Mouse (Mus musculus) urinary bladder, postnatal 4 days (tissue): ENCODE data around the gene Tmod3.

Source experiments
- DNase-seq, 2 experiments: peaks; one replicate each; pipeline ENCODE4 v3.0.0; 2021 to 2022; ENCODE audit warnings: low spot score in 2 of 2

Tmod3 gene

DNA sequence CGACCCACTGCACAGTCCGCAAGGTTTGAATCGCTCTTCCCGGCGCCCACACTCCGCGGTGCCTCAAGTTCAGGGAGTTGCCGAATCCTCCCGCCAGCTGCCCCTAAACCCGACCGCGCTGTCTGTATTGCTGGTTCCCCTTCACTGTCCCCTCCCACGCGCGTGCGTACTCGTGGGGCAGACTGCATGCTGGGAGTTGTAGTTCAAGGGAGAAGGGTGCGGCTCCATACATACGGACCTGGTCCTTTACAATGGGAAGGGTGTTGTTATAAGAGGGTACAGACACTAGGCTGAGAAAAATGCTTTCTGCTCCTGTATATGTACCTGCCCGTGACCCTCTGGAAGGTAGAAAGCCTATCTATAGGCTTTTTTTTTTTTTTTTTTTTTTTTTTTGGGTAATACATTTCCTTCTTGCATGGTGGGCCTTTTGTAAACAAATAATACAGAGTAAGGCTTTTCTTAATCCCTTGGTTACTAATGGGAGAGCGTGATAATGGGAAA, at the start of gene Tmod3:
Gene Tmod3, minus strand, starts transcription at position 146 of the 501 bp plus-strand sequence.
- peak; percentile 90 to 94 for DNase-seq

DNA sequence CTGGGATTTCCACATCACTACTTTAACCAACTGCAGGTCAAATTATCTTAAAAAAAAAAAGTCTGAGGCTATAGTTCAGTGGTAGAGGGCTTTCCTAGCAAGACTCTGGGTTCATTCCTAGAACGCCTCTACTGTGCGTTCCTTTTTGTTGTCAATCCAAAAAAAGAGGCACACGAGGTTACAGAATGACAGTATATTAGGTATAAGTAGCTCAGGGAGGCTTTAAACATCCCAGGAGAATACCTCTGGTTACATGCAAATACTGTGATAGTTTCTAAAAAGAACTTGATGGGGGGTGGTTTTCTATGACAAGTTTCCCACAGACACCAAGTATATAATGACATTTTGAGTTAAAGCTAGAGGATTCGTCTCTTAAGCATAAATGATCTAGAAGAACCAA, 48.0 kb upstream of the Tmod3 start:
- DNase-seq, result no peak

DNA sequence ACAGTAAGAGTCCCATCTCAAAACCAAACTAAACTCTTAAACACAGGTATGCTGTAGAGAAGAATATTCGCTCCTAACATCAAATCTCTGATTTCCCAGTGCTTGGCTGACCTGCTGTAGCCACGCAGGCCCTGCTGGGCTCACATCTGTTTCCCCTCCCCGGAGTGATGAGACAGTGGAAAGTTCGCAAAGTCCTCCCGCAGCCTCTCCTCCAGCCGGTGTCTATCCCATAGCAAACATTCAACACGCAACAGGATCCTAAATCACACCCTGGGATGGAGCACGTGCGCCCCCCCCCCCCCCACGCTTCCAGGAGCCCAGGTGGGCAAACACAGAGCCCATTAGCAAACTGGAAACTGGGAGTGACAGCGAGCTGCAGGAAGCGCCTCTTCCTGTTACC, 42.1 kb upstream of the Tmod3 start:
- DNase-seq, result no peak

DNA sequence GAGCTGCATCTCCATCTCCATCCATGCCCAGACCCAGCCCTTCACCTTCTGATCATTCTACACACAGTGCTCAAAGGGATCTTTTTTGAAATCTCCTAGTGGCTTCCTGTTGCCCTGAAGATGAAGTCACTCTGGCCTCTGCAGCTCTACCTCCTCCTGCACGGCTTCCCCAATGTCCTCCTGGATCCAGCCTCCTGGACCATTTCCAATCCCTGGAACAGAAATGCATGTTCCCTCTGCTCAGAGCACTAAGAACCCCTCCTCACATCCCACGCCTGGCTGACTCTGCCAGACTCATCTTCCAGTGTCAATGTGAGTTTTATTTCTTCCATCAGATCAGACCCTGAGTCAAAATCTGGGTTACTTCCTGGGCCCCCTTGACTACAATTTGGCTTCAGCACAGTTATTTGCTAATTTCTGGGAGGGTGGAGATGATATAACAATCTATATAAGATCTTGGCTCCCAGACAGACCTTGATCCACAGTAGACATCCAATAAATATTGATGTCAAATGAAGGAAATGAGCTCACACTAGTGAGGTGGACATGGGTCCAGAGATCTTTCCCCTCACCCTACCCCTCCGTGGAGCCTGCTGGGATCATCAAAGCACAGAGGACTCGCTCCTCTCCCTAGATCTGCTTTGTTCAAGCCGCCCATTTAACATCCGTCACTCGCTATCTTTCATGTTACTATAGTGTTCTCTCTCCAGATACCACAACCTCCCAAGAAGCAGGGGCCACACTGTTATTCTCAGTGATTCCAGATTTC, 40.9 kb upstream of the Tmod3 start:
- peak in 1 of 2 experiments; percentile 49 for DNase-seq

DNA sequence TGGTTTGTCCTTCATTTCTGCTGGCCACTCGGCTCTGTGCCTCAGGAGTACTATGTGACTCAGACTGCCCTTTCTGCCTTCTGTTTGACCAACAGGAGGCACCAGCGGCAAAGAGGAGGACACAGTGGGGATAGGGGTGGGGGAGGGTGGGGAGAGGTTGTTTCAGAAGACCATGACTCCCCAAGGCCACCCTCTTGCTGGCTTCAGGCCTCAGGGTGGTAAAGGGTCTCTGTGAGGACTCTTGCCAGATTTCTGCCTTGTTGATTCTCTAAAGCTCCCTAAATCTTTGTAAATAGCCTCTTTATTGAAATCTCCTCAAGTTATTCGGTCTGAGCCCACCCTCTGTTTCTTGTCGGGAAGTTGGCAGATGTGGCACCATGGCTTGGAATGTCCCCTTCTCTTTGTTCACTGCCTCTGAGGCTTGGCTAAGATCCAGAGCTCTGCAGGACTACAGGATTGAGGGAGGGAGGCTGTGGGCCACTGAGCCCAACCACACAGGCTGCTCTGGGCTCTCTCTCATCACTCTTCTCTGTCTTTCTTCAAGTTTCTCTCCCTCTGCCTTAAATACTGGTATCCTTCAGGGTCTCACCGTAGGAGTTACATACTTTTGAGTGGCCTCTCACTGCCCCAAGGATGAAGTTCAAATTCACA, 39.9 kb upstream of the Tmod3 start:
- no peak for DNase-seq

DNA sequence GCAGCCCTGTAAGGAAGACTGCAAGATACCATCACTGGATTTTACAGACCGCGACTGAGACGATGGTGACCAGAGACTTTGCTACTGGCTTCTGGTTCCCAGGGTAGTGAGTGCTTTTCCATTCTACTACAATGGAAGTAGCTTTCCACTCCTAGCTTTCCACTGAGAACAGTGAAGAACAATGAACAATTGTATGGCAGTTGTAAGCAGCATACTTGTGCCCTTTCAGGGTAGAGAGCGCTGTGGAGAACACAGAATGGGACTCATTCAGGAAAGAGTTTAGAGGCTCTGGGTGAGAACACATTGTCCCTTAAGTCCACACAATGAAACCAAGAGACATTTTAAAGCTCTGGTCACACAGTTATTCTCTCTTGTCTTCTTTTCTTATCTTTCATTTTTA, 38.1 kb upstream of the Tmod3 start:
- DNase-seq, result no peak

DNA sequence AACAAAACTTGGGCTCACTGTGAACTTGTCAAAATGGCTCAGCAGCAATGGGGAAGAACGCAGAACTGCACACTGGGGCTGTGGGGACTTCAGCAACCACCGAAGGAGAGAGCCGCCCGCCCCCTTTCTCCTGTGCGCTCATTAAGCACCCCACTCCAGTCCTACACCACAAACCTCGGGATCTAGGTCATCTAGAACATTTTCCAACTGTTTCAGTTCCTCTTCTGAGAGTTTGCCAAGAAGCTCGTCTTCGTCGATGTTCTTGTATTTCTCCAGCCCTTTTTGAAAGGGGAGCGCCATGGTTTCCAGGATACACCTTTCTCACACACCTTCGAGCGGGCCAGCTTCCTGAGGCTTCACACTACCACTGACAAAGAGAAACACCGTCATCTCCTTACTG, 37.6 kb upstream of the Tmod3 start:
- DNase-seq, result no peak

DNA sequence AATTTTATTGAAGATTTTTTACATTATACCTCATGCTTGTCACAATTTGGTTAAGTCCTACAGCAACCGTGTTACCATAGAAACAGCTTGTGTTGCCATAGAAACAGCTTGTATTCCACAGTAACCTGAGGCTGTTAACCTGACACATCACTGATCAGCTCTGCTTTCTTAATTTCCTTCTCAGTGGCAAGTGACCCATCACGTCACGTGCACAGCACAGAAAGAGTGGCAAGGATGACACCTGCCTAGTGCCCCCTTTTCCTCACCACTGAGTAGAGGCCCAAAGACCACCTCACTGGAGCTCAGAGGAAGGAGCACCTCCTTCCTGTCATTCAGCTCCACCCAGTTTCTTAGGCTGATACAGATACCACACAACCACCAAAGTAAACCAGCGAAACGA, 34.0 kb upstream of the Tmod3 start:
- no peak for DNase-seq

DNA sequence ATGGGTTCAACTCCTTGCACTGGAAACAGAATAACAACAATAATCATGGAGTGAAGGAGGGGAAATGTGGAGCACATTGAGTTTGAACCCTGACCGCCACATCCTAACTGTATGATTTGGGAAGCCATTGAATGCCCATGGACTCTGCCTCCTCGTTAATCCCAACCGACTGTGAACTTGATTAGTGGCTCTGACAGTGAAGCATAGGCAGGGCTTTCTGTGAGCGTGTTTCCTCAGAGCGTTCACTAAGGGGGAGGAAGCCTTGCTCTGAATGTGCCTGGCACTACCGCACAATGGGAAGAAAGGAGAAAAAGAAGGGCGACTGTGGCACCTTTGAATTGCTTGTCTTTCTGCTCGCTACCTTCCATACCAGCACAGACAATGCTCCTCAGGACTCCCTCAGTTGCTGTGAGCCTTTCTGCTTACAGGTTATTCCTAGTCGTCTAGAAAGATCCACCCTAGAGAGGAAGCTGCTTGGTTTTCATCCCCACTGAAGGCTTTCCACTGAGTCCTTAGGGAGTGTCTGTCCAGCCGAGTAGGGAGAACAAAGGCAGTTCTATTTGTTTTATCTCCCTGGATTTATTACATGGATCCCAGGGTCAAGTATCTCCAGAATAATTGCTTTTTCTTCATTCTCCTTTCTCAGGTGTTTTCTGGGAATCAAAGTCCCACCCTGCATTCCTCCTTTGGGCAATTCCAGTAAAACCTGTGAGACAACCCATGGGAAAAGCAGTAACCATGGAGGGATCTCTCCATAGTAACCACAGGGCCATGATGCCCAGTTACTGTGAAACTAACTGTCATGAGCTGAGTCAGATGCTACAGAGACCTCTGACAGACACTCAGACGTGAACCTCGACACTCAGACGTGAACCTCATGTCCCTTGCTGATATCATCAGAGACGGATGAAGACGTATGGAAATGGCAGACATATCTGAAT, 30.7 kb upstream of the Tmod3 start:
- no peak for DNase-seq

DNA sequence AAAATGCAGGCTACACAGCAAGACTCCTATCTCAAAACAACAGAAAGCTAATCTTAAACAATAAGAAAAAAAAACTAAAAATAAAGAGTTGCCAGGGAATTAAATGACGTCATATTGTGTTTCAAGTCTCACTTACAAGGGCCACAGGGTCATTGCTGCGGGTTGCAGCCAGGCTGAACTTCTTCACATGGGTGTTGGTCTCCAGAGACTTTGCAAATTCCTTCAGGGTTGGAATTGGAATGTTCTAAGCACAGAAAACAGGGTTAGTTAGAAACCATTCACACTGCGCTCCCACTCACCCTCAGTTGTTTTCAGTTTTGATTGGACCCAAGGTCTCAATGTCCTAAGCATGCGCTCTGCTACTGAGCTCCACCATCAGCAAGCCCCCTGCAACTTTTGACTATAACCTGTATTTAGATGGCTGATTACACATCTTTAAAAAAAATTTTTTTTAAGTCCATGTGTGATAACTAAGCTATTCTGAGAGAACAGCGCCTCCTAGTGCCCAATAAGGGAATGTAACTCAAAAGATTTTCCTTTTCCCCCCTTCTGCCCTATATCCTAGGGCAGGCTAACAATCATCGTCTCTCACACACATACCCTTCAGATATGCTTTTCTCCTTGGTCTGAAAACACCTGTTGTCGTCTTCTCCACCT, 22.4 kb upstream of the Tmod3 start:
- no peak for DNase-seq

DNA sequence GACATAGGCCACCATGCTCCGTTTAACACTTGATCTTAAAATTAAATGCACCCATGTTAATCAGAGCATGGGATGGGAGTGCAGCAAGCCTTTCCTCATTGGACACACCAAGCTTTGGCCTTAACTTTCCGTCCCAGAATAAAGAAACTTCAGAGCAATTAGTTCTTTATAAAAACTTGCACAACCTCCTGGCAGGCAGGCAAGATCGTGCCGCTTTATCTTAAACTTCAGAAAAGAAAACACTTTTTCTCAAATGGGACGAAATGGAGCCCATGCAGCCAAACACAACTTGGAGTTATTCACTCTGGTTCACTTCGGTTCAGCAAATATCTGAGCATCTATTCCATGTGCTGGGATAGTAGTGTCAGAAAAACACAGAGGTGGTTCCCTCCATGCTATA, 19.9 kb upstream of the Tmod3 start:
- no peak for DNase-seq

DNA sequence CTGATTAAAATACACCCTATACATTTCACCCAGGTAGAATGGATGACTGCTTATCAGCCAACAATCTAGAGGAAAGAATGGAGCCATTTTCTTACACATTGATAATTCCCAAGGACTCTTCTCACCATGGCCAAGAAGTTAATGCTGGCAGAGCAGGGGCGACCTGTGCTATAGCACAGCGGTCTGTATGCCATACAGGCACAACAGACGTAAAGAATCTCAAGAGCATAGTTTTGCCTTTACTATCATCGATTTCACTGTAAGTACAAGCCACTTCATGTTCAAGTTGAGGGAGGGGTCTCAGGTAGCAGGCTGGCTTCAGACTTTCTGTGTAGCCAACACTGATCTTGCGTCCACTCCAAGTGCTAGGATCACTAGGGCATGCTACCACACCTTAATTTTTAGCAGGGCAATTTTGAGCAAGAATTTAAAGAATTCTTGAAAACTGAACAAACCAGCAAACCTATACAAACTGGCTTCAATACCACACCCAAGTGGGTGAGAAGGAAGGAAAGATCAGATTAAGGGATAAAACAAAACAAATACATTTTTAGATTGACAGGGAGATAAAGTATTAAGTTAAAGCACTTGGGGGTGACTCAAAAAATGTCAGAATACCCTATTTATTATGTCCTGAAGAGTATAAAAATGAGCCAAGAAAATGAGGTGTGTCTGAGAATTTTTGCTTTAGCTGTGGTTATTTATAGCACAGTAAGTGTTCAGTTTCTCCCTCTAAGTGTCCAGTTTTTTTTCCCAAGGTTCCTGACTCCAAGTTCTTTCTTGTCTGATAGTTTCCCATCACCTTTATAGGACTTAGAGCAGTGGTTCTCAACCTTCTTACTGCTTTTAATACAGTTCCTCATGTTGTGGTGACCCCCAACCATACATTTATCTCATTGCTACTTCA, 11.8 kb upstream of the Tmod3 start:
- no peak for DNase-seq

DNA sequence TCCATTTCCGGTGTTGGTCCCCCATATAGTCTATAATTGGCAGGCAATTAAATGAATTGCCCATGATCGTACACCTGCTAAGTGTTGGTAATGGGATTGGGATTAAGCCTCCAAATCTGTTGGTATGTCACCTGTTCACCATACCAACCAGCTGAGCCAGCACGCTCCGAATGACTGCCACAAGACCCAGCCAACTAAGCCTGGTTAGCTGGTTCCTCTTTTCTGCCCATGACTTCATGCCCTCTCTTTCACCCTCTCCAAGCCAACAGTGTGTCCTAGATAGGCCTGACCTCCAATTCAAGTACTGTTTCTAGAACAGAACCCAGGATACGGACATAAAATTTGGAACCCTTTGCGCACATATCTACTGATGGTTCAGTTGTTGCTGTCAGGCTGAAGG, 8.9 kb upstream of the Tmod3 start:
- DNase-seq, result no peak

DNA sequence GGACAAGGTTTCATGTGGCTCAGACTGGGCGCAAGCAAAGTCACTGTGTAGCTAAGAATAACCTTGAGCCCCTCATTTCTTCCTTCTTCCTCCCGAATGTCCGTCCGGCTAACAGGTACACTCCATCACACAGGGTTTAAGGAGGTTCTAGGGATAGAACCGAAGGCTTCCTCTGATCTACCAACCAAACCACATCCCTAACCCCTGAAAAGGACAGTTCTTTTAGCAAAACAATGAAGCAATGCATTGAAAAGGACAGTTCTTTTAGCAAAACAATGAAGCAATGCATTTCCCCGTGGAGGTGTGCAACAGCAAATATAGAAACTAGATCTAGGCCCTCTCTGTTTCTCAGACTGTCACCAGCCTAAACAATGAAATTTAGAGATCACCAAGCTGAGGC, 5.4 kb upstream of the Tmod3 start:
- DNase-seq, result no peak

DNA sequence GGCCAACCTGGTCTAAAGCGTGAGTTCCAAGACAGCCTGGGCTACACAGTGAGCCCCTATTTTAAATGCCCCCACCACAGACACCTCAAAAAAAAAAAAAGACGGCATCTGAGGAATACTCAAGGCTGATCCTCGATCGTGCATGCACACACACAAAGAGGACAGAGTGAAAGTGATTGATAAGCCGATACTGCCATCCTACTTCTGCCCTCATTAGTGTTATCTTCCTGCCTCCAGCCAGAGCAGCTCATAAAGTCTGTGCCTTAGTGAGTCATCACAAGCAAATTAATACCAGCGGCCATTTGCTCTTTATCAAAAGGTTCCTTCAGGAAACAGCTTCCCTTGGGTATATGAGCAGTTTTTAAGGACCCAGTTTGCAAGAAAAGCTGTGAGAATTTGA, 4.2 kb upstream of the Tmod3 start:
- no peak for DNase-seq

DNA sequence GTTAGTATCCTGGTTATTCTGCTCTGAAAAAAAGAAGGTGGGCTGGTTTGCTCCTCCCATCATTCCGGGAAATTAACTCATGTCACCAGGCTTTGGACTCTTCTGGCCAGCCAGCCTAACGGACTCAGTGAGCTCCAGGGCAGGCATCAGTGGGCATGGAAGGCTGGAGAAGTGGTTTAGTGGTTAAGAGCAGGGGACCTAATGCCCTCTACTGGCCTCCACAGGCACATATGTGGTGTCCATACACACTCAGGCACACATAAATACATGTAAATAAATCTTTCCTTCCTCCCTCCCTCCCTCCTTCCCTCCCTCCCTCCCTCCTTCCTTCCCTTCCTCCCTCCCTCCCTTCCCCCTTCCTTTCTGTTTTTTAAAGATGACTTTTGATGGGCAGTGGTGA, 3.7 kb upstream of the Tmod3 start:
- DNase-seq, result no peak

DNA sequence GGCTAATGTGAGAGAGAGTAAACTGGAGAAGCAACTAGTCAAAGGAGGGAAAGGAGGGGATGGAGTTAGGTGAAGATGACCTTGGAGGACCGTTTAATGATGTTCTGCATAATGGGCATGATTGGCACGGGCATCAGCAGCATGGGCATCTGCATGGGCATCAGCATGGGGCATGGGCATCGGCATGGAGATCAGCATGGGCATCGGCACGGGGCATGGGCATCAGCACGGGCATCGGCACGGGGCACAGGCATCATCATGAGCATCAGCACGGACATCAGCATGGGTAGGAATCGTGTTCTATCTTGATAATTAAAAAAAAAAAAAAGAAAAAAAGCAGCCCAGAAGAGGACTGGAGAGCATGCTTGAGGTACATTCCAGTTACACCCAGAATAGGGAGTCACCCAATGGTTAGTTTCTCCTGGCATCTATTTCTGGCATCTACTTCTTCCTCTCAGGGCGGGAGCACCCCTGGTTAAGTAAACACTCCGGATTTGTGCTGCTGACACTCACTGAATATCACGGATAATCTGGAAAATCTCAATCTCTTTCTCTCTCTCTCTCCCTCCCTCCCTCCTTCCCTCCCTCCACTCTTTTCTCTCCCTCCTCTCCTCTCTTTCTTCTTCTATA, 1.7 kb upstream of the Tmod3 start:
- no peak for DNase-seq

DNA sequence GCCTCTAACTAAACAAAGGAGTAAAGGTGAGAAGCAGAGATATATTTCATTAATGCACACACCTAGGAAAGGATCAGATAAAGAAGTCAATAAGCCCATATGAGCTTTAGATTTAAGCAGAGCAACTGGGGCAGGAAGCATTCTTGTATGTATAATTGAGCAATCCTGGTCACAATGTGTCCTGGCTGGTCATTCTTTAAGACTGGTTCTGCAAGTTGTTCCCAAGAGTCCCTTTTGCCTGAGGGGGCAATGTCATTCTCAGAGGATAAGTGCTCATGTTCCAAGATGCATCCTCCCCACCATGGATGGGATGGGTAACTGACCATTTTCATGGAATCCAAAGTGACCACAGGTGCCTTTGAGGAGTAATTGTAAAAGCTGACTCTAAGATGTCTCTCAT, 896 bp upstream of the Tmod3 start:
- DNase-seq, result no peak

DNA sequence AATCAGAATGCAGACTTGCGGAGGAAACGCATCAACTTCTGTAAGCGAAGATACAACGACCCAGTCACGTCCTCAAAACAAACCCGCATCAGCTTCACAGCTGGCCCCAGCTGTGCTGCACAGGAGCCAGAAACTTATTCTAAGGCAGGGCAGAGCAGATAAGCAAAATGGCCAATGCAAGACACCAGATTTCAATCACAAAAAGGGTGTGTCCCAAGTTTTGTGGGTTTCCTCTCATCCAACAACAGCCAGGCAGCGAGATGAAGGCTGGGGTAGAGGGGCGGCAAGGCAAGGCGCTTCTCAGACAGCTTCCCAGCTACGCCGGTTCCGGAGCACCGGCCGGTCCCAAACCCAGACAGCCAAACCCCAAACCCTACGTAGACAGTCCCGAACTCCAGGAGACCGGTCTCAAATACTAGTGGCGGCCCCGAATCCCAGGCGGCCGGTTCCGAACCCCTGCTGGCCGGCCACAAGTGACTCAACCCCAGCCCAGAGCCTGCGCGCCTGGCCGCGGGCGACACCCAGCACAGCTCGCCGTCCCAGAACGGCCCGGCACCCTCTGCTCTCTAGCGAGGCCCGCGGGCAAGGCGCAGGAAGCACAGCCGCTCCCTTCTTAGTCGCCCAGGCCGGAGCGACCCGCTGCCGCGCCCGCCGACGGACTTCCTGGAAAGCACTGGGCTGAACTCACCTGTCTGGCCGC, 495 bp downstream of the Tmod3 start:
- peak; percentile 43 to 65 for DNase-seq

DNA sequence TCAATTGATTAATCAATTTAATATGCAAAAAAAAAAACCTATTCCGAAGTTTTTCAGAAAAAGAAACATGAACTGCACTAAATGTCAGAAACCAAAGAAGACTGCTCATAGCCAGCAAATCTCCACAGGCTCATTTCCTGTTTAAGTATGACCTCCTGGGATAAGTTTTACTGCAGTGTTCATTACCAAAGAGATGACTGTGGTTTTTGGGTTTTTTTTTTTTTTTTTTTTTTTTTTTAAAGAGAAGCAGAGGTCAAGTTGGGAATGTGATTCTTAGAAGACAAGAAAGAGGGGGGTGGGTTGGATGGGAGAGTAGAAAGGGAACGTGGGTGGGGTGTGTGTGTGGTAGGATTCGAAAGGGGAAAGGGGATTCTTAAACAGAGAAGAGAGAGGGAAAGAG, 1.1 kb downstream of the Tmod3 start:
- DNase-seq, result no peak
